Mouse (Mus musculus) testis, postnatal 10 days (tissue): Measurements from ENCODE around the gene Atat1.
A peak's percentile ranks its signal among the peaks of the same experiment; 100 is the strongest.

ENCODE experiments used
- DNase-seq: peaks from one replicate; pipeline ENCODE4 v3.0.0; 2021; ENCODE audit warnings: low spot score

Atat1 gene

DNA sequence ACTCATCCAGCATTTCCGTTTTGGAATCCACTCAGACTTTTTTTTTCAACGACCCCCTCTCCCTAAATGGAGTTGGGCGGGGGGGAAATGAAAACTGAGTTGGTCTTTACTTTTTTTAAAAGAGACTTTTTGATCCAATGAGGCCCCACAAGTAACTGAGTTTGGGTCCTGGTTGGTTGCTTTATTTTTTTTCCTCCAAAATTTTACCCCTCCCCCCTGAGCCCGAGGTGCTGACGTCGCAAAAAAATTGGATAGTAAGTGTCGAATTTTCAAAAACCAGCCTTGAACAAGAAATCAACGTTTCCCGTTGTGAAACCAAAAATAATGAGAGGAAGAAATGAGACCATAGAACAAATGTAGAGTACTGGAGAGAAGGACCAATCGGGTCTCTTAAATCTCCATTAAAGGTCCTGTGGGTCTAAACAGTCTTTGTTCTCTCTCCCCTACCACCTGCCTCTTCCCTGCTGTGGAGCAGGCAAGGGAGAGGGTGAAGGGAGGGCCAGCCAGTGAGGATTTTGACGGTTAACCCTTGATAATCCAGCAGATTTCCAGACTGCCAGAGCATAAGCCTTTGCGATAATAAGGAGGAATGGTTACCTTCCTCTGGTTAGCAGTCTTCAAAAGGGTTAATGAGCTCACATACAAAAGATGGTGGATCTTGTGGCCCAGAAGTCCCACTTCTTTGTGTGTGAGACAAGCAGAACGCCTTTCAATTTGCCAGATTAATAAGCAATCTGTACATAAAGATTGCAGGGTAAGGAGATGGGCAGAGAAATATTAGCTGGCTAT, 7.8 kb upstream of the Atat1 start:
- no peak for DNase-seq

DNA sequence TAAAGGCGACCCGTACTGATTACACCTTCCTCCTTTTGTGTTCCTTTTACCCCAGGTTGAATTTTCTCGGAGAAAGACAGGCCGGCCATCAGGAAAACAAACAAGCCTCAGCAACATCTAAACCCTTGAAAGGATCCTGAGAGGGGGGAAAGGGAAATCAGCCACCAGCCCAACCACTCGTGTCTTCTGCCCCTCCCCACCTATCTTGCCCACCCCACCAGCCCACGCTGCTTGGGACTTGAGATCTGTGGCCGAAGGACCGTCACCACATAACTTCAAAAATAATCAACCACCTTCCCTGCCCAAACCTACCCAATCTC, 7.2 kb upstream of the Atat1 start:
- DNase-seq: no peak

DNA sequence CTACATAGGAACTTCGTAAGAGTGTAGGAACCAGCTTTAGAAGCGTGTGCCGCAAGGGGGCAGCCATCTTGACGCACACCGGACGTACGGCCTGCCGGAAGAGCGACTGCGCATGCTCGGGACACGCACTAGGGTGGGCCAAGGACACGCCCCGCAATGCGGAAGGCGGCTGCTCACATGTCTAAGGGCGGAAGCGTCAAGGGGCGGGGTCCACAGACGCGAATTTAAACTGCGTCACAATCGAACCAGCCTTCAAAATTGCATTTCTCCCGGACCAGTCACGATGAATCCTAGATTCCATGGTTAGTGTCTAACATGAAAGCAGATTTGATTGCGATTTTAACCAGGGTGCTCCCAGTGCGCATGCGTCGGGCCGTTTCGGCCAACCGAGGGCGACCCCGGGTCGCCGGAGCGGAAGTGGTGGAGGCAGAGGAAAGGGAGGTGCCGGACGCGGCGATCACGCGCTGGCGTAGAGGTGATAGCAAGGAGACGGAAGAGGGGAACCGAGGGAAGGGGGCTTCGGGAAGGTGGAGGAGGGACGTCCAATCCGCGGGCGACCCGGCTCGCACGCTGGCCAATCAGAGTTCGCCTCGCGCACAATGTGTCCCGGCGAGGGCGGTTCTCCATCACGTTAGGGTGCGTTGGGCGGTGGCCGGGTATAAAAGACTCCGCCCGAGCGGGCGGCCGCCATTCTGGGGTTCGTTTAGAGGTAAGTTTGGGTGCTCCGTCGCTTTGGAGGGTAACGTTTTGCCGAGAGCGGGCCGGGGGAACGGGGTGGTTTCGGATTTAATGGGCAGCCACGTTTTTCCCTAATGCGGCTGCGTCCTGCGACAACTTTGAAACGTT, 6.6 kb upstream of the Atat1 start, which contains the start of the genes Mrps18b and Ppp1r10:
Gene Mrps18b (minus strand): TSS at position 93 of the 846 bp plus-strand sequence.
Gene Ppp1r10 (plus strand): TSS at position 138 of the 846 bp plus-strand sequence.
- DNase-seq: peak; percentile 97

DNA sequence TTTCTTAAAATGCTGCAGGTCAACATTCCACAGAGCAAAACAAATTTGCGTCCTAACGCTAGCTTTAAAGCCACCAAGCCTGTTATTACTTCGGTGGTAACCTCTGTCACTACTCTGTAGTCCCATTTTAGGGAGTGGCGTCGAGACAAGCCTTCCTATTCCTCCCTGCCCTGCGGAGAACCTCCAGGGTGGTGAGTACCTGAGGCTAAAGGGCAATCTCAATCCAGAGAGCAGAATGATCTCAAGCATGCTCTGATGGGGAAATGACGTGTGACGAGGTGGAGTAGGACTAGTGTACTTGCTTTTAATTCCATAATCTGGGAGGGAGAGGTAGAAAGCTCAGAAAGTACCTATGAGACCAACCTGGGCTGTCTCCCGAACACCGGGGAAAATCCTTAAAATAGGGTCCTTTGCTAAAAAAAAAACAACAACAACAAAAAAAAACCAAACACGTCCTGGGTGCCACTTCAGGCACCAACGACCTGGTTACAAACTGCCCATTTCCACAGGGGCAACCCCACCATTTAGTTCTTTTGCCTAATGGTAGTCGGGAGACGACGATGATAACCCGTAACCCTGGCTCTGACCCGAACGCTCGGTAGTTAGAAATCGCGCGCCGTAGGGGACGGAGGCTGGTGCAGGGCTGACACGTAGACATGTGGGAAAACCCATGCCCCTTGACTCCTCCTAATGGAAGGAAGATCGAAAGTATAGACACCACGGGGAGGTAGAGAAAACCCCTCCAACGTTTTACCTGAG, 5.8 kb upstream of the Atat1 start:
- no peak for DNase-seq

GRCm38 (mm10) chr17:35914975-35915374, 5.1 kb upstream of the Atat1 start:
- DNase-seq: no peak

GRCm38 (mm10) chr17:35909186-35909918, 523 bp downstream of the Atat1 start:
- no peak for DNase-seq

GRCm38 (mm10) chr17:35907609-35908008, 2.3 kb downstream of the Atat1 start:
- no peak for DNase-seq

- no peak for DNase-seq
Measured at GRCm38 (mm10) chr17:35905587-35905986, 4.3 kb downstream of the Atat1 start.

GRCm38 (mm10) chr17:35903992-35904355, 5.9 kb downstream of the Atat1 start:
- DNase-seq: no peak

GRCm38 (mm10) chr17:35903343-35903991, 6.4 kb downstream of the Atat1 start:
- DNase-seq: no peak

- no peak for DNase-seq
Measured at GRCm38 (mm10) chr17:35900636-35901035, 9.2 kb downstream of the Atat1 start.

- no peak for DNase-seq
Measured at GRCm38 (mm10) chr17:35897644-35898573, 12.0 kb downstream of the Atat1 start.

DNA sequence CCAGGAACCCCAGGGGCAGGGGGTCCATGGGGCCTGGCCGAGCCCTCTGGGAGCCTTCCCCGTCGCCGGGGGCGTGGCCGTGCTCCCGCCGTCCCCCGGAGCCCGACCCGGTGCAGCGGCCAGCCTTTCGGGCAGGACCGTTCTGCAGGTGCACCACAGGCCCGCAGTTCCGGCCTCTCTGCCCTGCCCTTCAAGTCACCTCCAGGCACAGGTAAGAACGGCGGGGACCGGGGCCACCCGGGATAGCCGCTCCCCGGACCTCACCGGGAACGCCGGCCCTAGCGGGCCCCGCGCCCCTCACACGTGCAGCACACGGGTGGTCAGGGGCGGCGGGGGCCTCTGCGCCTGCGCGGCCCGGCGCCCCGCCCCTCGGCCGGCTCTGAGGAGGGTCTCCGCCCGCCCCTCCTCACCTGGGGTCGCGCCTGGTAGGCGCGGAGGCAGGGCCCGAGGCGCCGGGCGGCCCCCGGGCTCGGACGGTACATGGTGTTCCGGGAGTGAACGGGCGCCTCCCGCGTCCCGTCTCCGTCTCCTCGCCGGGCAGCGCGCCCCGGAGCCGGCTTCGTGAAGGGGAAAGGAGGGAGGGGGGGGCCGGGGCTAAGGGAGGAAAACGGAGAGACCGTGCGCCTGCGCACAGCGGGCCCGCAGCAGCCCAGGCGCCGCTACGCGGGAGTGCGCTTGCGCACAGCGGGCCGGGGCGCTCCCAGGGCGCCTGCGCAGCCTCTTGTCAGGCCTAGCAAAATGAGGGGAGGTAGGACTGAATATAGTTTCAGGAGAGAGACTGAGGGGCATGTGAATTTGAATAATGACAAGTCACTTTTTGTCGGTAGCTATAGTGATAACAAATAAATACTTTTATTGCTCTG, 12.9 kb downstream of the Atat1 start, which contains the start of gene 2310061I04Rik:
Gene 2310061I04Rik (minus strand): TSS at position 651 of the 863 bp plus-strand sequence.
- peak; percentile 92 for DNase-seq

- no peak for DNase-seq
Measured at GRCm38 (mm10) chr17:35887725-35888124, 22.1 kb downstream of the Atat1 start.

DNA sequence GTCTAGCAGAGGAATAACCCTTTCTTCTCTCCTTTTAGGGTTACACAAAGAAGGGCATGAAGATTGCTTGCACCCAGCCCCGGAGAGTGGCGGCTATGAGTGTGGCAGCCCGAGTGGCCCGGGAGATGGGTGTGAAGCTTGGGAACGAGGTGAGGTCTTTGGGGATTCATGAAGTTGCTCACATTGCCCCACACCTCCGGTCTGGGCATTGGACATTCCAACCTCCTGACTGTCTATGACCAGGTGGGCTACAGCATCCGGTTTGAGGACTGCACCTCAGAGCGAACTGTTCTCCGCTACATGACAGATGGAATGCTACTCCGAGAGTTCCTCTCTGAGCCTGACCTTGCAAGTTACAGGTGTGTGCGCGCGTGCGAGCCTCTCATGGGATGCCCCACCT, 26.1 kb downstream of the Atat1 start:
- no peak for DNase-seq

GRCm38 (mm10) chr17:35882924-35883323, 27.0 kb downstream of the Atat1 start:
- no peak for DNase-seq

DNA sequence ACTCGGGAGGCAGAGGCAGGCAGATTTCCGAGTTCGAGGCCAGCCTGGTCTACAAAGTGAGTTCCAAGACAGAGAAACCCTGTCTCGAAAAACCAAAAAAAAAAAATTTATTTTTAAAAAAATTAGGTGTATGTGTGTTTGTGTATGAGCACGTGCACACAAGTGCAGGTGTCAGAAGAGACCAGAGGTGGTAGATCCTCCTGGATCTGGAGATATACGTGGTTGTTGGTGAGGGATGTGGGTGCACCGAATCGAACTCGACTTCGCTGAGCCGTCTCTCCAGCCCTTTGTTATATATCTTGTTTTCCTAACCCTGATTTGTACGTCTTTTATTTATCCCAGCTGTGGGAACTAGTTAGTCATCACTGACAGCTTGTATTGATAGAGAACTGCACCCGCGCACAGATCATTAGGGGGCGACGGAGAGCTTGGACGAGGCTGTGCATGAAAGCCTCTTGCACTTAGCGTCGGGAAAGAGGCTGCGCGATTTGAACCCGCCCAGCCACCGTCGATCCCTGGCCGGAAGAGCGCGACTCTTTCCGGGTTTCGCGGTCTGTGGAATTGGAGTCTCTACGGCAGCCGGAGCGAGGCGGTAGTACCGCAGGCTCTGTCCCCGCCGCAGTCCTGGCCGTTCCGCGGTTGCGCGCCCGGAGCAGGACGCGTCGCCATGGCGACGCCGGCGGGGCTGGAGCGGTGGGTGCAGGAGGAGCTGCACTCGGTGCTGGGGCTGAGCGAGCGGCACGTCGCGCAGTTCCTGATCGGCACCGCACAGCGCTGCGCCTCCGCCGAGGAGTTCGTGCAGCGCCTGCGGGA, 30.4 kb downstream of the Atat1 start, which contains the start of gene Dhx16:
Gene Dhx16 (plus strand): TSS at position 575 of the 813 bp plus-strand sequence.
- peak; percentile 98 for DNase-seq

- DNase-seq: no peak
Measured at GRCm38 (mm10) chr17:35874721-35875120, 35.2 kb downstream of the Atat1 start.
